Mouse (Mus musculus) neural tube, embryonic 10.5 days (tissue): ENCODE measurements around the gene Nme7.

ENCODE experiments used
- DNase-seq: peaks from one replicate; pipeline ENCODE4 v3.0.0-alpha.2; 2017; ENCODE audit warnings: low spot score; ENCODE audit errors: extremely low spot score

The Nme7 gene

GRCm38 (mm10) chr1:164376761-164377487, 73.0 kb downstream of the Nme7 start:
- no peak for DNase-seq

GRCm38 (mm10) chr1:164383621-164384020, 79.7 kb downstream of the Nme7 start:
- DNase-seq = no peak

GRCm38 (mm10) chr1:164384354-164384753, 80.4 kb downstream of the Nme7 start:
- DNase-seq = no peak

GRCm38 (mm10) chr1:164384972-164385371, 81.1 kb downstream of the Nme7 start:
- no peak for DNase-seq

GRCm38 (mm10) chr1:164389743-164390142, 85.8 kb downstream of the Nme7 start:
- DNase-seq = no peak

GRCm38 (mm10) chr1:164392176-164392575, 88.3 kb downstream of the Nme7 start:
- no peak for DNase-seq

- no peak for DNase-seq
These were observed 91.3 kb downstream of the Nme7 start for GRCm38 (mm10) chr1:164395131-164395780.

- DNase-seq = no peak
These were observed 93.8 kb downstream of the Nme7 start for GRCm38 (mm10) chr1:164397672-164398071.

- no peak for DNase-seq
These were observed 95.7 kb downstream of the Nme7 start for GRCm38 (mm10) chr1:164399578-164399977.

- DNase-seq = no peak
These were observed 101.5 kb downstream of the Nme7 start for GRCm38 (mm10) chr1:164405385-164405802.

GRCm38 (mm10) chr1:164406506-164406905, 102.6 kb downstream of the Nme7 start:
- no peak for DNase-seq

GRCm38 (mm10) chr1:164408655-164409054, 104.7 kb downstream of the Nme7 start:
- no peak for DNase-seq

- no peak for DNase-seq
These were observed 107.4 kb downstream of the Nme7 start for GRCm38 (mm10) chr1:164411306-164411705.

- no peak for DNase-seq
These were observed 109.0 kb downstream of the Nme7 start for GRCm38 (mm10) chr1:164412906-164413305.

- no peak for DNase-seq
These were observed 109.7 kb downstream of the Nme7 start for GRCm38 (mm10) chr1:164413608-164414007.

- DNase-seq = no peak
These were observed 111.4 kb downstream of the Nme7 start for GRCm38 (mm10) chr1:164415347-164415751.

GRCm38 (mm10) chr1:164416692-164417394, 112.9 kb downstream of the Nme7 start:
- DNase-seq = no peak

- DNase-seq = no peak
These were observed 113.7 kb downstream of the Nme7 start for GRCm38 (mm10) chr1:164417604-164418003.

- DNase-seq = no peak
These were observed 114.4 kb downstream of the Nme7 start for GRCm38 (mm10) chr1:164418320-164418719.

- no peak for DNase-seq
These were observed 115.5 kb downstream of the Nme7 start for GRCm38 (mm10) chr1:164419401-164419800.

GRCm38 (mm10) chr1:164420623-164421354, 116.9 kb downstream of the Nme7 start:
- DNase-seq = no peak

- no peak for DNase-seq
These were observed 122.3 kb downstream of the Nme7 start for GRCm38 (mm10) chr1:164426227-164426626.
